In the genomic region with DNA sequence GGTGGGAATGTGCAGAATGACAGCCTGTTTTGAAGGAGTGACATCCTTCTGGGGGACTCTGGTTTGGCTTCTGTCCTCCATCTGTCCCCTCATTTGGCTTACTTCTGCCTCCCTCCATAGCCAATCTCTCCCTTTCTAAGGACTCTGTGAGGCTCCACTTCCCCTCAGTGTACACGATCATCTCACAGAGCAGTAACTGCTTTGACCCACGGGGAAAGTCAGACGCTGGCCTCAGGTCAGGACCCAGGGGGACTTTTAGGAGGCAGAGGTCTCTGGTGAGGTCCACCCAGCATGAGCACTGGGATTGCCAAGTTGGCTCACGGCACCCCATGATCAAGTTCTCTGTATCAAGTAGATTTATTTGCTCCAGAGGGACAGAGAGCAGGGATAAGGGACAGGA, we compare ENCODE assay signal across 32 mouse cellular contexts.
"Had no signal": no experiment of that assay in that cellular context is flagged by ENCODE, and none has a peak within 500 bp of the region (broad histone marks: within the 10 kb centered on the region; RNA-seq: fewer than 3 reads in every experiment).

No protein-coding gene starts in this region.

- H3K9ac ChIP-seq: limb, embryonic 12.5 days; limb, embryonic 13.5 days; limb, embryonic 15.5 days; liver, embryonic 12.5 days; liver, embryonic 13.5 days; liver, embryonic 14.5 days; liver, embryonic 15.5 days; liver, postnatal 0 days; lung, embryonic 14.5 days; lung, embryonic 15.5 days; midbrain, embryonic 12.5 days; midbrain, embryonic 13.5 days; midbrain, embryonic 15.5 days; neural tube, embryonic 12.5 days had no signal

- DNase-seq: left cerebral cortex, postnatal 4 days; liver; liver, embryonic 13.5 days; liver, postnatal 0 days; lung, adult 18-20 months; lung, adult 2 months; lung, embryonic 14.5 days; lung, postnatal 10 days; lung, postnatal 14 days; lung, postnatal 36 days; lung, postnatal 4 days; midbrain, embryonic 14.5 days had no signal

- H3K4me3 ChIP-seq: left cerebral cortex, adult 2 months; limb, embryonic 10.5 days; limb, embryonic 12.5 days; limb, embryonic 13.5 days; limb, embryonic 15.5 days; liver, embryonic 12.5 days; liver, embryonic 13.5 days; liver, embryonic 15.5 days; lung, embryonic 15.5 days; megakaryocyte, embryonic 14.5 days; midbrain, embryonic 10.5 days; midbrain, embryonic 12.5 days; midbrain, embryonic 13.5 days; midbrain, embryonic 15.5 days; myocyte; neural tube, embryonic 12.5 days had no signal

- H3K9me3 ChIP-seq: limb, embryonic 10.5 days; limb, embryonic 12.5 days; limb, embryonic 13.5 days; limb, embryonic 15.5 days; liver, embryonic 12.5 days; liver, embryonic 13.5 days; liver, embryonic 15.5 days; lung, embryonic 15.5 days; megakaryocyte, embryonic 14.5 days; midbrain, embryonic 10.5 days; midbrain, embryonic 12.5 days; midbrain, embryonic 13.5 days; midbrain, embryonic 15.5 days; neural tube, embryonic 12.5 days had no signal

- ATAC-seq: liver, embryonic 12.5 days; liver, postnatal 0 days; lung, postnatal 0 days; midbrain, embryonic 13.5 days; midbrain, embryonic 15.5 days; midbrain, embryonic 16.5 days had no signal

- H3K27me3 ChIP-seq: limb, embryonic 12.5 days; limb, embryonic 13.5 days; limb, embryonic 15.5 days; liver, embryonic 12.5 days; liver, embryonic 13.5 days; liver, embryonic 15.5 days; lung, embryonic 15.5 days; megakaryocyte, embryonic 14.5 days; midbrain, embryonic 13.5 days; midbrain, embryonic 15.5 days; neural tube, embryonic 12.5 days had no signal

- H3K4me2 ChIP-seq: limb, embryonic 12.5 days; limb, embryonic 13.5 days; limb, embryonic 15.5 days; liver, embryonic 11.5 days; liver, embryonic 12.5 days; liver, embryonic 13.5 days; liver, embryonic 15.5 days; lung, embryonic 14.5 days; lung, embryonic 15.5 days; midbrain, embryonic 12.5 days; midbrain, embryonic 13.5 days; midbrain, embryonic 15.5 days; neural tube, embryonic 12.5 days had no signal

- H3K27ac ChIP-seq: limb, embryonic 10.5 days; limb, embryonic 12.5 days; limb, embryonic 13.5 days; limb, embryonic 15.5 days; liver, embryonic 12.5 days; liver, embryonic 13.5 days; liver, embryonic 14.5 days; liver, embryonic 15.5 days; lung, embryonic 15.5 days; macrophage; midbrain, embryonic 10.5 days; midbrain, embryonic 12.5 days; midbrain, embryonic 13.5 days; midbrain, embryonic 15.5 days; neural tube, embryonic 12.5 days had no signal

- H3K4me1 ChIP-seq: limb, embryonic 12.5 days; limb, embryonic 13.5 days; limb, embryonic 15.5 days; liver, embryonic 12.5 days; liver, embryonic 13.5 days; liver, embryonic 15.5 days; lung, embryonic 15.5 days had no signal
